Mouse (Mus musculus) ovary, postnatal 14 days (tissue): ENCODE results near the gene Eif2s2.

Source experiments
- DNase-seq: peaks from one replicate; pipeline ENCODE4 v3.0.0; 2022; ENCODE audit warnings: low spot score

The Eif2s2 gene

GRCm38 (mm10) chr2:154893045-154893385, 280 bp upstream of the Eif2s2 start:
- DNase-seq, result no peak

- no peak for DNase-seq
Observed at GRCm38 (mm10) chr2:154891585-154891984, 1.1 kb downstream of the Eif2s2 start.

- no peak for DNase-seq
Observed at GRCm38 (mm10) chr2:154876621-154877020, 16.1 kb downstream of the Eif2s2 start.

- DNase-seq, result no peak
Observed at GRCm38 (mm10) chr2:154869954-154870641, 22.6 kb downstream of the Eif2s2 start.

- DNase-seq, result no peak
Observed at GRCm38 (mm10) chr2:154868106-154868505, 24.6 kb downstream of the Eif2s2 start.

- DNase-seq, result no peak
Observed at GRCm38 (mm10) chr2:154865696-154866095, 27.0 kb downstream of the Eif2s2 start.

- no peak for DNase-seq
Observed at GRCm38 (mm10) chr2:154863672-154864071, 29.1 kb downstream of the Eif2s2 start.

GRCm38 (mm10) chr2:154855383-154855782, 37.4 kb downstream of the Eif2s2 start:
- peak; percentile 18 for DNase-seq

GRCm38 (mm10) chr2:154848086-154848485, 44.6 kb downstream of the Eif2s2 start:
- no peak for DNase-seq

- DNase-seq, result no peak
Observed at GRCm38 (mm10) chr2:154836537-154836936, 56.2 kb downstream of the Eif2s2 start.

- no peak for DNase-seq
Observed at GRCm38 (mm10) chr2:154834149-154834865, 58.4 kb downstream of the Eif2s2 start.

GRCm38 (mm10) chr2:154832471-154832870, 60.3 kb downstream of the Eif2s2 start:
- DNase-seq, result no peak

GRCm38 (mm10) chr2:154827521-154827920, 65.2 kb downstream of the Eif2s2 start:
- DNase-seq, result no peak

GRCm38 (mm10) chr2:154826054-154826538, 66.6 kb downstream of the Eif2s2 start:
- DNase-seq, result no peak
